Mouse (Mus musculus) adrenal gland, adult 18-20 months (tissue): Measurements from ENCODE around the gene Srarp. TPM values are rescaled to one million over a fixed set of nuclear protein-coding genes. Genes with fewer than 3 reads are reported as not detected.

ENCODE experiments used
- DNase-seq, 2 experiments: peaks; one replicate each; pipeline ENCODE4 v3.0.0; 2021 to 2022; ENCODE audit warnings: low spot score in 2 of 2
- total RNA-seq, 2 experiments: library from RNA; stranded (reverse); gene quantifications; 1 replicate in 1 of 2; 2 replicates in 1 of 2; pipeline ENCODE4 v1.2.3; 2021

Srarp gene
- total RNA-seq, 2 experiments from 2014 or later = 0.35 TPM; not detected in 1

GRCm38 (mm10) chr4:141389366-141390150 is 46.3 kb downstream of the Srarp start:
- no peak for DNase-seq

- no peak for DNase-seq
These were observed 48.0 kb downstream of the Srarp start for GRCm38 (mm10) chr4:141387933-141388332.

- DNase-seq = peak; percentile 66 to 78
These were observed 48.7 kb downstream of the Srarp start for GRCm38 (mm10) chr4:141387093-141387784.

- DNase-seq = no peak
These were observed 49.8 kb downstream of the Srarp start for GRCm38 (mm10) chr4:141386150-141386549.

GRCm38 (mm10) chr4:141385275-141385674 is 50.6 kb downstream of the Srarp start:
- DNase-seq = no peak

Other genes starting within 250 kb of the Srarp start
- gene Rsg1, start 222.1 kb downstream of the Srarp start, total RNA-seq = 1 to 10 TPM in 1 of 2 experiments, under 1 TPM in 1; 0.93 to 1.4 TPM
- 10 to 100 TPM; 47.6 to 51.9 TPM for gene Arhgef19, start 196.6 kb downstream of the Srarp start, total RNA-seq
- gene Epha2, start 134.9 kb downstream of the Srarp start, total RNA-seq = 10 to 100 TPM; 12.0 to 18.1 TPM
- gene Fam131c, start 67.9 kb downstream of the Srarp start, total RNA-seq = 1 to 10 TPM; 1.3 to 2.4 TPM
- not detected for gene Clcnka, start 37.4 kb downstream of the Srarp start, total RNA-seq
- not detected for gene Clcnkb, start 20.1 kb downstream of the Srarp start, total RNA-seq
- gene Hspb7, start 15.3 kb downstream of the Srarp start, total RNA-seq = under 1 TPM; 0.20 to 0.86 TPM
- 10 to 100 TPM; 18.6 to 20.5 TPM for gene Zbtb17, start 8.5 kb upstream of the Srarp start, total RNA-seq
- 10 to 100 TPM; 49.4 to 53.7 TPM for gene Spen, start 102.5 kb upstream of the Srarp start, total RNA-seq
- 10 to 100 TPM in 1 of 2 experiments, 1 to 10 TPM in 1; 6.8 to 13.0 TPM for gene Fblim1, start 170.0 kb upstream of the Srarp start, total RNA-seq
- 1 to 10 TPM; 1.1 to 2.8 TPM for gene Tmem82, start 182.5 kb upstream of the Srarp start, total RNA-seq
- gene Slc25a34, start 187.7 kb upstream of the Srarp start, total RNA-seq = 10 to 100 TPM in 1 of 2 experiments, 1 to 10 TPM in 1; 3.5 to 10.3 TPM
- 10 to 100 TPM; 62.9 to 70.8 TPM for gene Plekhm2, start 228.8 kb upstream of the Srarp start, total RNA-seq
- not detected for gene Rsc1a1, start 249.5 kb upstream of the Srarp start, total RNA-seq